Mouse (Mus musculus): ENCODE results near the gene Agtpbp1. TPM values are rescaled to one million over a fixed set of nuclear protein-coding genes. Genes with fewer than 3 reads are reported as not detected.

Gene Agtpbp1
- polyA plus RNA-seq, 1 experiment: 62.8 TPM

DNA sequence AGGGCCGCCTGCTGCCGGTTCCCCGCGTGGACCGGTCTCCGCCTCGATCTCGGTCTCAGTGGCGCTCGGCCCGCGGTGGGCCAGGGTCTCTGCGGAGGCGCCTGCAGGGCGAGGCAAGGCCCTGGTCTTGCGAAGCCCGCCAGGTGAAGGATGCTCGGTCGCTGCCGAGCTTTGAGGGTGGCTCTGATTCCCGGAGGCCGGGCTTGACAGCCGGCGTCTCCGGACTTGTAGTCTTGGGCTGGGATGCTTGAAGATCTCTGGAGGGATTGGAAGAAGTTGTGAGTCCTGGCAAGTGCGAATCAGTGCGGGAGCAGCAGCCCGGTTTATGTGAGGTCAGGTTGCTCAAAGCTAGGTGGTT lies 600 bp upstream of the Agtpbp1 start:
- Histone ChIP-seq H3K4me1 (ENCODE audit: control insufficient read depth, insufficient read depth, low read length) (peaks cover 2% of the 10 kb centered on the region; the same call in 1 of the 2 replicates), H3K27ac (ENCODE audit: insufficient read depth, low read length) (peak overlapping the region; percentile 20; the same call in 1 of the 2 replicates), H3K4me3 (ENCODE audit: insufficient read depth, low read length) (peak overlapping the region; percentile 93)
- TF ChIP-seq POLR2A (IDR thresholded peaks at IDR 0.05; ENCODE audit: low read depth, low read length) (no peak), CTCF (IDR thresholded peaks at IDR 0.05; ENCODE audit: borderline replicate concordance, insufficient read depth, low read length) (no peak)

DNA sequence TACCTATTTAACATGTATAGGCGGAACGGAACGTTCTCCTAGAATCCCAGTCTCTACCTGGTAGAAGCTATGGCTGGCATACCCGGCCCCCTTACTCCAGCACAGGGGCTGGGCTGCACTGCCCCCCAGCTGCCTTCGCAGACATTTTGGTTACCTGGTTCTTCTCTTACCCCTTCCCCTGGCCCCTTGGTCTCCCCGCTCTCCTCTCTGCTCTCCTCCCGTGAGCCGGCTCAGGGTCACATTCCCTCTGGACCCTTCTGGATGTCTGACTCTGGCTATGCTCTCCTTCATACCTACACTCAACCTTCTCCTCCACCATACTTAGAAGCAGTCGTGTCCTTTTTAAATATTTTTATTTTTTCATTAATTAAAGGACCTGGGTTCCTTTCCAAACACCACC lies 546 bp downstream of the Agtpbp1 start:
- H3K27ac ChIP-seq (ENCODE audit: insufficient read depth, low read length): peak overlapping the region; percentile 28; the same call in 1 of the 2 replicates

DNA sequence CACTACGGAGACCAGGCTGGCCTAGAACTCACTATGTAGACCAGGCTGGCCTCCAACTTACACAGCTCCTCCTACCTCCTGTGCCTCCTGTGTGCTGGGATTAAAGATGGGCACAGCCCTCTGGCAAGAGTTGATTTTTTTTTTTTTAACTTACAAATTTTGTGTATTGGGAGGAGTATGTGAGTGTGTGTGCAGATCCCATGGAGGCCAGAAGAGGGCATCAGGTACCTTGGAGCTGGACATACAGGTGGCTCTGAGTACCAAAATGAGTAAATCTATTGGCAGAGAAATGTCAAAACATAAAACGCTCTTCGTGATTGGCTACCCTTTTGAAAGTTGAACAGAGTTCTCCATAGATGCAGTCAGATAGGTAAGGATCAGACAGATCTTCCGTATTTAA lies 4.1 kb downstream of the Agtpbp1 start:
- no peaks in the 10 kb centered on the region for H3K4me1 ChIP-seq (ENCODE audit: control insufficient read depth, insufficient read depth, low read length)
- H3K4me3 ChIP-seq (ENCODE audit: insufficient read depth, low read length): no peak overlapping the region
- TF ChIP-seq POLR2A (IDR thresholded peaks at IDR 0.05; ENCODE audit: low read depth, low read length) (no peak), CTCF (IDR thresholded peaks at IDR 0.05; ENCODE audit: borderline replicate concordance, insufficient read depth, low read length) (no peak)
- no peak overlapping the region for H3K27ac ChIP-seq (ENCODE audit: insufficient read depth, low read length)

More for the DNA sequence above, 546 bp downstream of the Agtpbp1 start:
- peak overlapping the region; percentile 68 for H3K4me3 ChIP-seq (ENCODE audit: insufficient read depth, low read length)
- TF ChIP-seq POLR2A (IDR thresholded peaks at IDR 0.05; ENCODE audit: low read depth, low read length) (no peak), CTCF (IDR thresholded peaks at IDR 0.05; ENCODE audit: borderline replicate concordance, insufficient read depth, low read length) (no peak)
- H3K4me1 ChIP-seq (ENCODE audit: control insufficient read depth, insufficient read depth, low read length): peaks cover 2% of the 10 kb centered on the region; the same call in 1 of the 2 replicates

DNA sequence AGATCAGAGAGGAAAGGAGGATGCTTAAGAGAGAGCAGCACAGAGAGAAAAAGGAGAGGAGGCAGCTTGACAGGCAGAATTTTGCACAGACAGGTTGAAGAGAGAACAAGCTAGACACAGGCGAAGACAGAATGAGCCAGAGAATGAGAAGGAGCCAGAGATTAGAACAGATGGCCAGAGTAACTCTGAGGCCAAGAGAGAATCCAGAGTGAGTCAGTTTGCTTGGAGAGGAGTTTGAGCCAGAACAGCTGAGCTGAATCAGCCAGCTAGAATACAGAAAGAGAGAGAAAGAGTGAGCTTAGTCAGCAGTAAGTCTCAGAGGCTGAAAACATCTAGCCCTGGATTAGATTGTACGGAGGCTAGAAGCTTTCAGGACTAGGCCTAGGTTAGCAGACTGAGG lies 12.5 kb downstream of the Agtpbp1 start:
- H3K27ac ChIP-seq (ENCODE audit: insufficient read depth, low read length): no peak overlapping the region
- TF ChIP-seq POLR2A (IDR thresholded peaks at IDR 0.05; ENCODE audit: low read depth, low read length): no peak
- TF ChIP-seq CTCF (IDR thresholded peaks at IDR 0.05; ENCODE audit: borderline replicate concordance, insufficient read depth, low read length): no peak
- H3K4me3 ChIP-seq (ENCODE audit: insufficient read depth, low read length): no peak overlapping the region

DNA sequence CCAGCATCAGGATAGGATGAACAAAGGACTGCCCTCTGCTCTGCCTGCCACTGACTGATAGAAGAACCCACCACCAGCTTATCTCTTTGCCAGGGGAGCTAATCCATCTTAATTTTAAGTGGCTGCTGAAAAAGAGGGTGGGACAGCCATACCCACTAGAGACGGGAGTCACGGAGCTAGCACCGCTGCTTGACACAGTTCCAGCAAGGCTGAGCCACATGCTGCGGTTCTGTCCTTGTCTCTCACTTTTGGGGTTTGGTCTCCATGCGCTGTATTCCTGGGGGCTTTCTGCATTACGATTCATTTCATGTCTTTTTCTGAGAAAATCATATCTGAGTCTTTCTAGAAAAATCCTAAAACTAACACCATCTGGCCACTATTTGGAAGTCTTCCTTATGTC lies 13.9 kb downstream of the Agtpbp1 start:
- H3K4me3 ChIP-seq (ENCODE audit: insufficient read depth, low read length): no peak overlapping the region
- H3K4me1 ChIP-seq (ENCODE audit: control insufficient read depth, insufficient read depth, low read length): no peaks in the 10 kb centered on the region
- no peak overlapping the region for H3K27ac ChIP-seq (ENCODE audit: insufficient read depth, low read length)
- no peak for TF ChIP-seq CTCF (IDR thresholded peaks at IDR 0.05; ENCODE audit: borderline replicate concordance, insufficient read depth, low read length)
- TF ChIP-seq POLR2A (IDR thresholded peaks at IDR 0.05; ENCODE audit: low read depth, low read length): no peak

More for the DNA sequence above, 12.5 kb downstream of the Agtpbp1 start:
- no peaks in the 10 kb centered on the region for H3K4me1 ChIP-seq (ENCODE audit: control insufficient read depth, insufficient read depth, low read length)

DNA sequence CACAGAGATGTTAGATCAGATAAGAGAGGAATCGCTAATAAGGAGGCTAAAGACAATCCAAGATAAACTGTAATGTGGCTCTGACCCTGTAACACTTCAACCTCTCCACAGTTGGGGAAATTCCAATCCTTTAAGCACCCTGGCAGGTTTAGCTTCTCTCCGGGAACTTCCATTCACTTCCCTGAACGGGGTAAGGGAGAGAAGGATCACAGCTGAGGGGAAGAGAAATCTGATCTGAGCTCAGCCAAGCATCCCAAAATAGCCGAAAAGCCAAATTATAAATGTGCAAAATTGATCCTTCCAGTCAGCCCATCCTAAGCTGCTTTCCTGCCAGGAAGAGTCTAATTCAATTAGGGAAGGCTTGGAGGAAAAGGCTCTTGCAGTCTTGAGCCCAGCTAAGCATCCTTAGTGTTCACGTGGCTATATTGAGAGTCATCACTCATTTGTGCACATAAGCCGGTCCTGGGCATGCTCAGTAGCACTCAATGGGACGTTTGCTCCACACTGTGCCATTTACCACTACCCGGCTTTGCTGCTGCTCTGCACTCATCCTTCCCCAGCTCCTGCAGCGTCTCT lies 19.0 kb downstream of the Agtpbp1 start:
- Histone ChIP-seq H3K27ac (ENCODE audit: insufficient read depth, low read length) (no peak overlapping the region), H3K4me3 (ENCODE audit: insufficient read depth, low read length) (no peak overlapping the region), H3K4me1 (ENCODE audit: control insufficient read depth, insufficient read depth, low read length) (no peaks in the 10 kb centered on the region)
- TF ChIP-seq CTCF (IDR thresholded peaks at IDR 0.05; ENCODE audit: borderline replicate concordance, insufficient read depth, low read length) (no peak), POLR2A (IDR thresholded peaks at IDR 0.05; ENCODE audit: low read depth, low read length) (no peak)

DNA sequence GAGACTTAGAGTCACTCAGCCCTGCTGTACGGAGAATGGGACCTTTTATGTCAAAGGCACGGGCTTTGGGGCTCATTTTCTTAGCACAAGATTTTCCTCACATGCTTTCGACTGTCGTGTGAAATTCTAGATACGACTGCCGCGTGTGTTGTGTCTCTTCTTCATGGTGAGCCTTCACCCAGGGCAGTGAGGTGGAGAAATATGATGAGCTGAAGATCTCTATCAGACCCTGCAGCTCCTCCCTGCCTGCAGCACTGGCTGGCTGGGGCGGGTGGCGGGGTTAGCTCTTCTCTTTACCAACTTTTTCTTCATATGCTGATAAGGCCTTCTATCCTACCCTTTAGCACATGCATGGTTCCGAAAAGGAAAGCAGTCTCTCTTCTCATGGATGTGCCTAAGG lies 20.1 kb downstream of the Agtpbp1 start:
- no peaks in the 10 kb centered on the region for H3K4me1 ChIP-seq (ENCODE audit: control insufficient read depth, insufficient read depth, low read length)
- H3K4me3 ChIP-seq (ENCODE audit: insufficient read depth, low read length): no peak overlapping the region
- TF ChIP-seq CTCF (IDR thresholded peaks at IDR 0.05; ENCODE audit: borderline replicate concordance, insufficient read depth, low read length): no peak
- no peak for TF ChIP-seq POLR2A (IDR thresholded peaks at IDR 0.05; ENCODE audit: low read depth, low read length)
- no peak overlapping the region for H3K27ac ChIP-seq (ENCODE audit: insufficient read depth, low read length)

DNA sequence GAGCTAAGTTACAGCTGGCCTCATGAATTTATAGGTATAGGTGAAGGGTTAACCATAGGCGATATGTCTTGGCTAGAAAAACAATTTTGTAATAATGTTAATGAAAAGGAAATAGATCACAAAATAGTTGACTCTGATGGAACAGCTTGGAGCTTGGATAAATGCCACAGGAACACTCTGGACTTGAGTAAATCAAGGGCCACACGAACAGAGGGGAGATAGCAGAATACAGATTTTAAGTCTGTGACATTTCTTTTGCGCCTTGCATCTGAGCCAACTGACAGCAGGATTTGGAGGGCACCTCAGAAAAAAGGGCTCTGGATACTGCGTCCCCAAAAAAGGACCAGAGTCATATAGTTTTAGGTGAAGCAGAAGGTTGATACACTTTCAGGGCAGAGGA lies 20.5 kb downstream of the Agtpbp1 start:
- H3K4me3 ChIP-seq (ENCODE audit: insufficient read depth, low read length): no peak overlapping the region
- no peak for TF ChIP-seq CTCF (IDR thresholded peaks at IDR 0.05; ENCODE audit: borderline replicate concordance, insufficient read depth, low read length)
- TF ChIP-seq POLR2A (IDR thresholded peaks at IDR 0.05; ENCODE audit: low read depth, low read length): no peak
- no peaks in the 10 kb centered on the region for H3K4me1 ChIP-seq (ENCODE audit: control insufficient read depth, insufficient read depth, low read length)
- no peak overlapping the region for H3K27ac ChIP-seq (ENCODE audit: insufficient read depth, low read length)

DNA sequence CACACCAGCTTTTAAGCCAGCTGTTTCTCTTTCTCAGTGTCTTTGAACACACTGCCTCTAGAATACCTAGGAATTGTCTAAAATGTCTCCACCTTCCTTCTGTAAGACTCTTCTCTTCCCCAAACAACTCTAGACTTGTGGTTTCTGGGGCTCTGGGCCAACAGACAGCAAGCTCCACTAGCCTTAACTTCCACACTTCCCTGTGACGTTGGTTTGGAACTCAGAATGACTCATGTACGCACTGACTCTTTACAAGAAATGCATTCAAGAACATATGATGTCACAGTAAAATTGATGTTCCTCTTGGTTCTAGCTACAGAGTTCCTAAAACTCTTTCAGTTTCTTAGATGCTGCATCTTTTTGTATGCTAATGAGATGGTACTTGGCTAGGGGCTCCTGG lies 22.6 kb downstream of the Agtpbp1 start:
- Histone ChIP-seq H3K4me3 (ENCODE audit: insufficient read depth, low read length) (no peak overlapping the region), H3K27ac (ENCODE audit: insufficient read depth, low read length) (no peak overlapping the region), H3K4me1 (ENCODE audit: control insufficient read depth, insufficient read depth, low read length) (no peaks in the 10 kb centered on the region)
- TF ChIP-seq CTCF (IDR thresholded peaks at IDR 0.05; ENCODE audit: borderline replicate concordance, insufficient read depth, low read length): no peak
- no peak for TF ChIP-seq POLR2A (IDR thresholded peaks at IDR 0.05; ENCODE audit: low read depth, low read length)

DNA sequence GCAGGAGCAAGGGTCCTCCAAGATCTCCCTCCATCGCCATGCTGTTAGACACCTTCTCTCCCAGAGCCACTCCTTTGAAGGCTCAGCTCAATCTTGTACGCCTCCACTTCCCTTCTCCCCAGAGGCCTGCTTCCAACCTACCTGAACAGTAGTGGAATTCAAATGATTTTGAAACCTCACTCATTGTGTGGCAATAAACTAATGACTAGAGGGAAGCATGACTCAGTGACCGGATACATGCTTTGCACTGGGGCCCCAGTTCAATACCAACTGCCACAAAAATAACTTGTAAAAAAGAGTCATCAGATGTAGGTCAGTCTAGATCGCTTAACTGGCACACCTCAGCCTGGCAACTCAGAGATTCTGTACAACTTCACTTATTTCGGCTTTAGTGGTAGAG lies 26.3 kb downstream of the Agtpbp1 start:
- TF ChIP-seq POLR2A (IDR thresholded peaks at IDR 0.05; ENCODE audit: low read depth, low read length): no peak
- TF ChIP-seq CTCF (IDR thresholded peaks at IDR 0.05; ENCODE audit: borderline replicate concordance, insufficient read depth, low read length): no peak
- Histone ChIP-seq H3K27ac (ENCODE audit: insufficient read depth, low read length) (no peak overlapping the region), H3K4me3 (ENCODE audit: insufficient read depth, low read length) (no peak overlapping the region), H3K4me1 (ENCODE audit: control insufficient read depth, insufficient read depth, low read length) (no peaks in the 10 kb centered on the region)
